Mouse (Mus musculus) liver, embryonic 15.5 days (tissue): Measurements from ENCODE around the gene Slc20a1. TPM values are rescaled to one million over a fixed set of nuclear protein-coding genes. Genes with fewer than 3 reads are reported as not detected.

ENCODE experiments used
- ATAC-seq: fragments of 200-750 bp; cut with Nextera tagmentation; 2 replicates; pipeline ENCODE4 v1.8.0; 2017; ENCODE audit warnings: moderate number of reproducible peaks, mild to moderate bottlenecking, moderate library complexity; ENCODE audit not compliant: insufficient read depth
- H3K27ac ChIP-seq: fragments of 300-500 bp; sonication (generic); replicated peaks from 2 replicates; pipeline ENCODE4 v1.5.1; 2015; ENCODE audit warnings: mild to moderate bottlenecking, inconsistent platforms
- H3K27me3 ChIP-seq: fragments of 300-500 bp; sonication (generic); 2 replicates; pipeline ENCODE4 v1.6.1; 2015; ENCODE audit warnings: mild to moderate bottlenecking, inconsistent platforms
- H3K36me3 ChIP-seq: fragments of 300-500 bp; sonication (generic); replicated peaks from 2 replicates; pipeline ENCODE4 v1.6.1; 2015; ENCODE audit warnings: moderate library complexity, mild to moderate bottlenecking, inconsistent platforms
- H3K4me1 ChIP-seq: fragments of 300-500 bp; sonication (generic); replicated peaks from 2 replicates; pipeline ENCODE4 v1.6.1; 2015; ENCODE audit warnings: inconsistent platforms
- H3K4me2 ChIP-seq: fragments of 300-500 bp; sonication (generic); 2 replicates; pipeline ENCODE4 v1.6.1; 2015; ENCODE audit warnings: moderate library complexity, mild to moderate bottlenecking, inconsistent platforms
- H3K4me3 ChIP-seq: fragments of 300-500 bp; sonication (generic); replicated peaks from 2 replicates; pipeline ENCODE4 v1.5.1; 2015; ENCODE audit warnings: mild to moderate bottlenecking, inconsistent platforms
- H3K9ac ChIP-seq: fragments of 300-500 bp; sonication (generic); 2 replicates; pipeline ENCODE4 v1.6.1; 2015; ENCODE audit warnings: moderate library complexity, mild to moderate bottlenecking, inconsistent platforms
- H3K9me3 ChIP-seq: fragments of 300-500 bp; sonication (generic); replicated peaks from 2 replicates; pipeline ENCODE4 v1.6.1; 2016; ENCODE audit warnings: inconsistent platforms
- WGBS: fragments of 180-500 bp; shearing (Covaris S2); methylation state at CpG from one replicate; pipeline ENCODE4 v1.1.7; 2015; ENCODE audit warnings: mixed read lengths; ENCODE audit not compliant: insufficient replicate concordance; 5-methylcytosine and 5-hydroxymethylcytosine counted together
- polyA plus RNA-seq: library from polyadenylated mRNA; unstranded; fragments of >200 nt; fragmentation: Nextera tagmentation; extraction: Ambion mirVana; gene quantifications from 2 replicates; pipeline ENCODE4 v1.2.1, GENCODE M21; 2015

Slc20a1 gene
- polyA plus RNA-seq, 1 experiment from 2014 or later, result 42.8 TPM

DNA sequence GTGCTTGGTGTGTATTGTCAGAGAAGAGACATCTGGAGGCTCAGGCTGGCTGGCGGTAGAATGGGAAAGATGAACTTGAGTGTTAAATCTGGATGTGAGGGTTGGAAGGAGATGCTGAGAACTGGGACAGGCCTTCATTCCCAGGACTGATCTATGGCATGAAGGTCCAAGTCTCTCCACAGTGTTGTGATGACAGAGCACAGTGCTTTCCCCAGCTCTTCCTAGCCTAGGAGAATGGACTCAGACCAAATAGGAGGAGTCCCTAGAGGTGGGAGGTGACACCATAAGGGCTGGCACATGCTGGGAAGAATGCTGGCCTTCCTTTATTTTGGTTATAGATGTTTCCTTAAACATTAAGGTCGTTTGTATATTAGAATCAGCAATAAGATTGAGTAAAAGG, 13.4 kb downstream of the Slc20a1 start:
- Histone ChIP-seq H3K4me2 (no peak overlapping the region), H3K9me3 (no peaks in the 10 kb centered on the region), H3K27me3 (no peaks in the 10 kb centered on the region), H3K27ac (peak overlapping the region; percentile 86), H3K4me1 (peaks cover 83% of the 10 kb centered on the region), H3K9ac (no peak overlapping the region; the same call in 1 of the 2 replicates), H3K4me3 (no peak overlapping the region), H3K36me3 (peaks cover 65% of the 10 kb centered on the region)
- WGBS, result 71% methylated on average over 2 of the region's 2 CpGs
- ATAC-seq, result no peak

DNA sequence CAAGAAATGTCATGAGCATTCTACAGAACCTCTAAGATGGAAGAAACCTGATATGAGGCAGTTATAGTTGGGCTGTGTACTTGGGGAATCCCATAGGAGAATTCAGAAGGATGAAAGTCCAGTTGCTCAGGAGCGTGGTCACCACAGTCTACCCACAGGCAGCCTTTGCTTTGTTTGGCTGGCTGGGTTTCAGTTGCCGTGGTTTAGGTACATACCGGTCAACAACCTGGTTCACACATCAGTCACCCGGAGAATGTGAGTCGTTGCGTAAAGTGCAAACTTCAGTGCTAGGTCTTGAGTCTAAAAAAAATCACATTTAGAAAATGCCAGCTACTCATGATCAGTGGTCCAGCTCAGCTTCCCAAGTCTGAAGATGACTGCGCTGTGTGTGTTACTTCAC, 14.0 kb downstream of the Slc20a1 start:
- Histone ChIP-seq H3K27ac (peak overlapping the region; percentile 86), H3K4me3 (no peak overlapping the region), H3K36me3 (peaks cover 59% of the 10 kb centered on the region), H3K9me3 (no peaks in the 10 kb centered on the region), H3K27me3 (no peaks in the 10 kb centered on the region), H3K4me2 (no peak overlapping the region), H3K4me1 (peaks cover 77% of the 10 kb centered on the region), H3K9ac (no peak overlapping the region; the same call in 1 of the 2 replicates)
- no peak for ATAC-seq
- 82% methylated on average over 7 of the region's 7 CpGs for WGBS

DNA sequence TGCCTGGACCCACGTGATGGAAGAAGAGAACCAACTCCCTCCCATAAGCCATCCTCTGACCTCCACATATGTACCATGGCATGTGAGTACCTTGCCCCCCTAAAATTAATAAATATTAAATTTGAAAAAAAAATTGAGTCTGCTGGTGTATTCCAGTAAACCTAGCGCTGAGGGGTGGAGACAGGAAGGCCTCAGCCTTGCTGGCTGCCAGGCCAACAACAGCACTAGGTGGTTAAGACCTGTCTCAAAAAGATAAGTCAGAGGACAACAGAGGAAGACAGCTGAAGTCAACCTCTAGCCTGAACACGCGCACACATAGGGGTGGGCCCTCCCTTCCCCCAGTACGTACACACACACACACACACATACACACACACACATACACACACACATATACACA, 16.2 kb downstream of the Slc20a1 start:
- H3K27ac ChIP-seq, result peak overlapping the region; percentile 86
- H3K36me3 ChIP-seq, result peaks cover 37% of the 10 kb centered on the region
- ATAC-seq, result peak; percentile 98
- peak overlapping the region; percentile 18; the same call in 1 of the 2 replicates for H3K4me2 ChIP-seq
- peaks cover 61% of the 10 kb centered on the region for H3K4me1 ChIP-seq
- WGBS, result 28% methylated on average over 5 of the region's 5 CpGs
- H3K9me3 ChIP-seq, result no peaks in the 10 kb centered on the region
- no peak overlapping the region for H3K4me3 ChIP-seq
- no peaks in the 10 kb centered on the region for H3K27me3 ChIP-seq
- H3K9ac ChIP-seq, result no peak overlapping the region

DNA sequence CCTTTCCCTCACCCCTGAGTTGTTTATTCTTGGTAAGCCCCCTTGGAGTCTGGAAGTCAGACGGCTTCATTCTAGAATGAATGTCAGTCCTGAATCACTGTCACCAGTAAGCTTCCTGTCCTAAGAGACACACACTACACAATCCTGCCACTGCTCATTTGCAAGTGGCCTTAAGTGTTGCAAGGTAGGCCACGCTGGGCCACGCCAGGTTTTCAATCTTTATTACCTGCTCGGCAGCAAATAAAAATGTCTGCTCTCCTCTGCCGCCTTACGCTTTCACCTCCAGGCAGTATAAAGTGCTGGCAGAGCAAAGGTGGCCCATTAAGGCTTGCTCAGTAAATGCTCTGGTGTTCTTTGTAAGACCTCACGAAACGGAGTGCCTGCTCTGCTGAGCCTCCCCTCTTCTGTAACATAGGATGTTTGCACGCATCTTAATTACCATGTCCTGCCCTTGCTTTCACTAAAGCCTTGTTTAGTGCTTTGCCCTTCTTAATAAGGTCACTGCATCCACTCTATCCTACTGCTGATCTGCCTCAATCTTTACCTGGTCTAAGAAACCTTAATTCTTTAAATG, 19.1 kb downstream of the Slc20a1 start:
- no peak for ATAC-seq
- H3K4me3 ChIP-seq, result no peak overlapping the region
- no peak overlapping the region for H3K4me2 ChIP-seq
- 83% methylated on average over 9 of the region's 9 CpGs for WGBS
- H3K27ac ChIP-seq, result peak overlapping the region; percentile 1
- peaks cover 8% of the 10 kb centered on the region for H3K36me3 ChIP-seq
- H3K9ac ChIP-seq, result no peak overlapping the region
- H3K4me1 ChIP-seq, result peaks cover 60% of the 10 kb centered on the region
- H3K27me3 ChIP-seq, result no peaks in the 10 kb centered on the region
- H3K9me3 ChIP-seq, result no peaks in the 10 kb centered on the region

DNA sequence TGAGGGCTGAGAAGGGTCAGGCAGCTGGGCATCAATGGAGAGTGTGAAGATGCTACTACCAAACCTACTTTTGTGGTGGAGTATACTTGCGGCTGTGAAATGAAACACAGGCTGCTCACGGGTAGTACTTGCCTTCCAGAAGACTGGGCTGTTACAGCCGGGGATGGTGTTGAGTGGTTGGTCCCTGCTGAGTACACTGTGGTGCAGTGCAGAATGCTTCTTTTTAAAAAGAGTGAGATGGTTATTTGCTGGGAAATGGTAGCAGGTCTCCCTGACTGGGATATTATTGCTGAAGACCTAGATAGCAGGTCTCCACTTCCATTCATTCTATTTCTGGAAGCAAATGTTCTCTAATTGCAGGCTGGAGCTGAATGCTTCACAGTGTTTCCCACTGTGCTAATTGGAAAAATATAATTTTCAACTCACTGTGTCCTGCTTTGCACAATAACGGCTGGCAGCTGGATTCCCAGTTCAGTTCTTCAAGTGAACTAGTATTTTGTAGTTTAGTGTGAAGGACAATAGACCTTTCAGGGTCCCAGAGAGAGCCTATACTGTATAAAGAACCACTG, 20.1 kb downstream of the Slc20a1 start:
- no peaks in the 10 kb centered on the region for H3K27me3 ChIP-seq
- H3K4me1 ChIP-seq, result peaks cover 57% of the 10 kb centered on the region
- no peaks in the 10 kb centered on the region for H3K9me3 ChIP-seq
- 81% methylated on average over 4 of the region's 4 CpGs for WGBS
- H3K9ac ChIP-seq, result no peak overlapping the region
- H3K27ac ChIP-seq, result peak overlapping the region; percentile 1
- no peak overlapping the region for H3K4me2 ChIP-seq
- no peak overlapping the region for H3K4me3 ChIP-seq
- no peaks in the 10 kb centered on the region for H3K36me3 ChIP-seq
- no peak for ATAC-seq

DNA sequence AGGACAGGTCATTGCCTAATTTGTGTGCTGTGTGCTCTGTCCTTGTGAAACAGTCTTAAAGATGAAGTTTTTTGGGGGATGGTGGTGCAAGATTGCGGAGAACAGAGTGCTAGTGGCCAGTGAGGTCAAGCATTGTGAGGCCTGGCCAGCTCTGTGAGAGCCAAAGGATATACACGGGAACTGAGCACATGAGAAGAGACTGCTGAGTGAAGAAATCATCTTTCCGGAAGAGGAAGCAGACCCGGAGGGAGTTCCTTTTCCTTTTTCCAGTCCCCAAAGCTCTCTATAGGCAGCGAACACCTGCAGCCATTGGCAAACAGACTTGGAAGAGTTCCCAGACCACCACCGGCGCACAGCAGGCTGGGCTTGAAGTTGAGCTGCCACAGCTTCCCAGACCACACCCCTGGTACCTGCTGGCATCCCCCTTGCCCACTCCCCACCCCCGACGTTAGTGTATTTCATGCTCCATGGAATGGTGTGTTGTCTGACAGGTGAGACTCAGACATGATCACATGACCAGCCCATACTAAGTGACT, 22.6 kb downstream of the Slc20a1 start:
- Histone ChIP-seq H3K27ac (no peak overlapping the region), H3K9me3 (no peaks in the 10 kb centered on the region), H3K4me3 (no peak overlapping the region), H3K27me3 (no peaks in the 10 kb centered on the region), H3K36me3 (no peaks in the 10 kb centered on the region), H3K9ac (no peak overlapping the region), H3K4me1 (peaks cover 57% of the 10 kb centered on the region), H3K4me2 (no peak overlapping the region)
- no peak for ATAC-seq
- 69% methylated on average over 9 of the region's 9 CpGs for WGBS

DNA sequence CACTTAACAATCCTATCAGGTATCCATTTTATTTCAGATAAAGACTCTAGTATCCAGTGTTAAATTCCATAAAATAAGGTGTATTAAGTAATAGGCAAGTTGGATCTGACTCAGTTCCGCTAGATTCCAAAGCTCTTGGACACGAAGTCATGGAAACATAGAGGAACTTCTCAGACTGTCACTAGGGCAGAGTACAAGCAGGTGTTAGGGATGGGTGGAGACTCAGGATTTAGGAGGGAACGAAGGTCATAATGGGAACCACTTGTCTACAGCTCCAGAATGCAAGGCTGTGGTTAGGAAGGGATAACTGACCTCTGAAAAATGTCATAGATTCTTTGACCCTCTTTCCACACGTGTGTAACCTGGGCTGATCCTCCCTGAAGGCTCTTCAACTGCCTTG, 25.6 kb downstream of the Slc20a1 start:
- Histone ChIP-seq H3K27ac (peak overlapping the region; percentile 99), H3K36me3 (no peaks in the 10 kb centered on the region), H3K27me3 (no peaks in the 10 kb centered on the region), H3K4me1 (peaks cover 78% of the 10 kb centered on the region), H3K4me3 (no peak overlapping the region), H3K4me2 (no peak overlapping the region), H3K9me3 (no peaks in the 10 kb centered on the region), H3K9ac (peak overlapping the region; percentile 19; the same call in 1 of the 2 replicates)
- no peak for ATAC-seq
- WGBS, result 70% methylated on average over 4 of the region's 4 CpGs

DNA sequence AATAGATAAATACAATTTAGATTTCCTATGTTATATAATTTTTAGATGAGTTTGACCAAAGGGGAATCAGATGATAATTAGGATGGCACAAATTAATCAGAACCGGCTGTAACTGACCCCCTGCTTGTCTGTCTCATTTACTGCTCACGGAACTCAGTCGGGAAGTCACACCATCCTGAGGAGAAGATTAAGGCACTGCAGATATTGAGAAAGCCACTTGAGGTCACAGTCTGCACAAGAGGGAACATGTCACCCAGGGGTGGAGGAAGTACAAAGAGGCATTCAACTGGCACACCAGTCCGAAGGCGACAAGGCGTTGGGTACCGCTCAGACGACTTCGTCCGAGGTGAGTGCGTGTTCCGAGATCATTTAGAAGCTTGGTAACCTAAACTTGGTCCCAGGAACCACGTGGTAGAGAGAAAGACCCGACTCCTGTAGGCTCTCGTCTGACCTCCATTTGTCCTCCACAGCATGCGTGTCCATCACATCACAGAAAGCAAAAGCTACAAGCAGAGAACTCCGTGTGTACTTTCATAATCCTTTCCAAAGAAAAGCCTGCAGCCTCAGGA, 26.8 kb downstream of the Slc20a1 start:
- Histone ChIP-seq H3K9ac (peak overlapping the region; percentile 63), H3K4me1 (peaks cover 80% of the 10 kb centered on the region), H3K36me3 (no peaks in the 10 kb centered on the region), H3K27me3 (no peaks in the 10 kb centered on the region), H3K4me2 (peak overlapping the region; percentile 65), H3K9me3 (no peaks in the 10 kb centered on the region), H3K27ac (peak overlapping the region; percentile 99), H3K4me3 (peak overlapping the region; percentile 45)
- 79% methylated on average over 17 of the region's 17 CpGs for WGBS
- no peak for ATAC-seq

DNA sequence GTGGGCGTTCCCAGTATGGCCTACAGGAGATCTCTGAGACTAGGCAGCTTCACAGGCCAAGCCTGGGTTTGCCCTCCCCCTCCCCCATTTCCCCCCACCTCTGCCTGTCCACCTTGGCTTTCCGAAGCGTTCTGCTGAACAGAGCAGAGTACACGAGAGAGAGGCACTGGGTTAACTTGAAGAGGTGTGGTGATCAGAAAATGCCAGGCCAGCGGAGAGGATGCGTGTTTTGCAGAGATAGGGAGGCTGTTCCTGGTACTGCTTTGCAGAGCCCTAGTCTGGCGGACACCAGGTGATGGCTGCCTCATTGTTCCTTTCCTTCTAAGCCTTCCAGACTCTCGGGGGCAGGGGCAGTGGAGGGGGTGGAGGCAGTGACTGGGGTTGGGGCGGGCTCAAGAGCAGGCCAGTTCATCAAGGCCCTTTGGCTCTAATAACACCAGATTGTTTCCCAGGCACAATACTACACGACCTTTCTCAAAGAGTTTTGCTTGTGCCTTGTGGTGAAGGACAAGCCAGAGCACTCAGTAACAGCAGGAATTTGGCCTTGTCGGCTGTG, 27.8 kb downstream of the Slc20a1 start:
- H3K4me1 ChIP-seq, result peaks cover 77% of the 10 kb centered on the region
- H3K4me2 ChIP-seq, result peak overlapping the region; percentile 65
- peak overlapping the region; percentile 45 for H3K4me3 ChIP-seq
- H3K9me3 ChIP-seq, result no peaks in the 10 kb centered on the region
- H3K9ac ChIP-seq, result peak overlapping the region; percentile 71
- WGBS, result 14% methylated on average over 11 of the region's 11 CpGs
- no peaks in the 10 kb centered on the region for H3K36me3 ChIP-seq
- H3K27me3 ChIP-seq, result no peaks in the 10 kb centered on the region
- peak overlapping the region; percentile 99 for H3K27ac ChIP-seq
- peak; percentile 91 for ATAC-seq

DNA sequence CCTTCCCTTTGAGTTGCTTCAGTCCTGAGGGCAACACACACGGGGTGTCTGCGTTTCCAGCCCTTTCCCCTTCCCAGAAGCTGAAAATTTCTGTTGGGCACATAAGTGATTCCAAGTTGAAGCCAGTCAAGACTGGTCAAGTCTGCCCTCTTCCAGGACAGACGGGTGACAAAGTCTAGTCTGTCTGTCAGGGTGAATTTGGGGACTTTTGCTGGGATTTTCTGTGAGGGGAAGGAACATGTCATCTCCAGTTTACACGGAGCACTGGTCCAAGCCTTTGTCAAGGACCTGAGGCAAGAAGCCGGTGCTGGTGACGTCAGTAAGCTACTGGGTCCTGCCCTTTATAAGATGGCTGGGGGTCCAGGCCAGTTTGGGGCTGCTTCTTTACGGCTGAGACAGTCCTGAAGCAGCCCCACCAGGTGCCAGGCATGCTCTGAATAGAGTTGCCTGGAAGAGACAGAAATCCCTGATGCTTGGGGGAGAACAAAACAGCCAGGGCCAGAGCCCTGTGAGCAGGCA, 28.5 kb downstream of the Slc20a1 start:
- H3K4me3 ChIP-seq, result 0 out of 2 replicates have a peak overlapping the region, but pooled peaks have one; percentile 40
- no peaks in the 10 kb centered on the region for H3K36me3 ChIP-seq
- H3K9ac ChIP-seq, result peak overlapping the region; percentile 71
- H3K4me1 ChIP-seq, result peaks cover 79% of the 10 kb centered on the region
- peak overlapping the region; percentile 99 for H3K27ac ChIP-seq
- peak; percentile 14 for ATAC-seq
- peak overlapping the region; percentile 65 for H3K4me2 ChIP-seq
- no peaks in the 10 kb centered on the region for H3K27me3 ChIP-seq
- WGBS, result 44% methylated on average over 7 of the region's 7 CpGs
- no peaks in the 10 kb centered on the region for H3K9me3 ChIP-seq

DNA sequence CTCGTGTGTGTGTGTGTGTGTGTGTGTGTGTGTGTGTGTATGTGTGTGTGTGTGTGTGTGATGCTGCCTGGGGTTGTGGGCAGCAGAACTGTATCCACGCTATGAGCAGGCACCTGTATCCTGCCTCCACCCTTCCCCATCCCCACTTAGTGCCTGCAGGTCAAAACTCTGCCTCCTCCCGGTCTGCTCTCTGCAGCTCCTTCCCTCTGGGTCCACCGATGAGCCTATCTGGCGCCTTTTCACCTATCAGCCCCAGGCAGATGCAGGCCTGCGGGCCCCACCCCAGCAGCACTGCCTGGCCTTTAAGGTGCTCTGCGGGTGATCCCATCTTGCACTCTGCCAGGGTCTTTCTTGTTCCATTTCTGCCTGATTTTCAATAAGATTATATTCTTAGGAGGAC, 29.1 kb downstream of the Slc20a1 start:
- H3K9ac ChIP-seq, result peak overlapping the region; percentile 71
- peaks cover 86% of the 10 kb centered on the region for H3K4me1 ChIP-seq
- H3K4me2 ChIP-seq, result peak overlapping the region; percentile 65
- H3K36me3 ChIP-seq, result no peaks in the 10 kb centered on the region
- H3K4me3 ChIP-seq, result peak overlapping the region; percentile 40
- H3K27ac ChIP-seq, result peak overlapping the region; percentile 99
- H3K27me3 ChIP-seq, result no peaks in the 10 kb centered on the region
- H3K9me3 ChIP-seq, result no peaks in the 10 kb centered on the region
- peak; percentile 86 for ATAC-seq
- WGBS, result 21% methylated on average over 6 of the region's 7 CpGs
